Mouse (Mus musculus) hindbrain, embryonic 12.5 days (tissue): ENCODE results near the gene Slc8a1. TPM values are rescaled to one million over a fixed set of nuclear protein-coding genes. Genes with fewer than 3 reads are reported as not detected.

ENCODE experiments used
- ATAC-seq: fragments of 200-750 bp; cut with Nextera tagmentation; 2 replicates; pipeline ENCODE4 v1.8.0; 2017; ENCODE audit warnings: moderate TSS enrichment; ENCODE audit not compliant: low FRiP score
- H3K27ac ChIP-seq: fragments of 300-500 bp; sonication (generic); 2 replicates; pipeline ENCODE4 v1.5.1; 2016; ENCODE audit warnings: mild to moderate bottlenecking
- H3K27me3 ChIP-seq: fragments of 300-500 bp; sonication (generic); 2 replicates; pipeline ENCODE4 v1.6.1; 2016; ENCODE audit warnings: mild to moderate bottlenecking
- H3K36me3 ChIP-seq: fragments of 300-500 bp; sonication (generic); 2 replicates; pipeline ENCODE4 v1.6.1; 2016; ENCODE audit warnings: mild to moderate bottlenecking
- H3K4me1 ChIP-seq: fragments of 300-500 bp; sonication (generic); 2 replicates; pipeline ENCODE4 v1.6.1; 2016
- H3K4me2 ChIP-seq: fragments of 300-500 bp; sonication (generic); replicated peaks from 2 replicates; pipeline ENCODE4 v1.6.1; 2016; ENCODE audit warnings: mild to moderate bottlenecking
- H3K4me3 ChIP-seq: fragments of 300-500 bp; sonication (generic); 2 replicates; pipeline ENCODE4 v1.5.1; 2016; ENCODE audit warnings: mild to moderate bottlenecking
- H3K9ac ChIP-seq: fragments of 300-500 bp; sonication (generic); 2 replicates; pipeline ENCODE4 v1.6.1; 2016; ENCODE audit warnings: mild to moderate bottlenecking, moderate library complexity
- H3K9me3 ChIP-seq: fragments of 300-500 bp; sonication (generic); replicated peaks from 2 replicates; pipeline ENCODE4 v1.6.1; 2016; ENCODE audit warnings: mild to moderate bottlenecking
- WGBS: fragments of 180-500 bp; shearing (Covaris S2); methylation state at CpG from one replicate; pipeline ENCODE4 v1.1.7; 2016; 5-methylcytosine and 5-hydroxymethylcytosine counted together
- polyA plus RNA-seq: library from polyadenylated mRNA; unstranded; fragments of >200 nt; fragmentation: Nextera tagmentation; extraction: Ambion mirVana; gene quantifications from 2 replicates; pipeline ENCODE4 v1.2.1, GENCODE M21; 2016

Gene Slc8a1
- polyA plus RNA-seq, 1 experiment from 2014 or later: 9.0 TPM

DNA sequence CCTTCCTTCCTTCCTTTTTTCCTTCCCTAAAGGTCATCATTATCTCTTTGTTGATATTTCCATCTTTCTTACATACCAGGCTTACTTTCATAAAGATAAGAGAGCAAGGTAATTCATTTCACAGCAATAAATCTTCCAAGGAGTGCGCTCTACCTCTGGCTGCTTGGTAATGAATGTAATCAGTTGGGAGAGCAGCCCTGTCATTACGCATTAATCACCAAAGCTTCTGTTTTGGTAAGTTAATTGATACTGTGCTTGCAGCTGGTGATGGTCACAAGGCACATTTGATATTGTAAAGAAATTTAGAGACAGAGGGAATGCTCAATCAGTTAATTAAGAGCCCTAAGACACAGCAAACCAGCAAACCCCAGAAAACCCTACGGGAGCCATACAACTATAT, 130.7 kb downstream of the Slc8a1 start:
- Histone ChIP-seq H3K4me2 (no peak overlapping the region), H3K9me3 (no peaks in the 10 kb centered on the region), H3K9ac (no peak overlapping the region), H3K27me3 (no peaks in the 10 kb centered on the region), H3K27ac (0 out of 2 replicates have a peak overlapping the region, but pooled peaks have one; percentile 23), H3K4me3 (no peak overlapping the region), H3K4me1 (peaks cover 6% of the 10 kb centered on the region), H3K36me3 (no peaks in the 10 kb centered on the region)
- peak; percentile 68 for ATAC-seq
- 67% methylated on average over 3 of the region's 3 CpGs for WGBS

DNA sequence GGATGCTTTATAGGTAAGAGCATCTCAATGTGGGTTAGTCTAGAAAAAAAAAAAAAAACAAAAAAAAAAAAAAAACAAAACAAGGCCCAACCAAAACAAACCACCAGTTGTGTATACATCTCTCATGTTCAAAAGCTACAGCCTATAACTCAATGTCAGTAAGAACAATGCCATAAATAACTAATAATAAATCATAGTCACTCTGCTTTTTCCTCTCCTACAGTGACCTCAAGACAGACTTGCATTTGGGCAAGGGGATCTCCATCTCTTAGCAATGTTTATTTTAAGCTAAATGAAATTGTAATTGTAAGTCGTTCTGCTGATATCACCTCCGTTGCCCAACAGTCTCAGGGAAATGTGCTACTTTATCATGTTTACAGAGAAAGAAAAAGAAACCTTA, 132.1 kb downstream of the Slc8a1 start:
- no peak for ATAC-seq
- H3K9me3 ChIP-seq: no peaks in the 10 kb centered on the region
- H3K4me3 ChIP-seq: no peak overlapping the region
- H3K9ac ChIP-seq: no peak overlapping the region
- H3K36me3 ChIP-seq: no peaks in the 10 kb centered on the region
- 69% methylated on average over 2 of the region's 2 CpGs for WGBS
- H3K4me2 ChIP-seq: no peak overlapping the region
- no peaks in the 10 kb centered on the region for H3K27me3 ChIP-seq
- peaks cover 6% of the 10 kb centered on the region for H3K4me1 ChIP-seq
- H3K27ac ChIP-seq: no peak overlapping the region

DNA sequence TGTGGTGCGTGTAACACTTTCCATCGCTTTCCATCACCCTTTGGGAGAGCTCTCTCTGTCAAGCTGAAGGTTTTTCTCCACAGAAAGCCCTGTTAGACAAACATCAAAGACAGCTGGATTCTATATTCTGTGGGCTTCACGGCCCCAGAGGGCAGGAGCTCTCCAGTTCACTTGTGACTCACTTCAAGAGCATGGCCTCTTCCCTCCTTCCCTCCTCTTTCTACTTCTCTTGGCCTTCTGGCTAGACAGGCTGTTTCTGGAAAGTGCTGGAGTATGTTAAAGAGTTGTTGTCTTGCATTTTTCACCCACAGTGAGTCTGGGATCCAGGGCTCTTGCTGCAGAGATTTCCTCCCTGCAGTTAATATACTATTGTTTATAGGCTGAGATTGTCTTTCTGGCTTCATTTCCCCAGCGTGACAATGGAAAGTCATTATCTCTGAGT, 132.9 kb downstream of the Slc8a1 start:
- Histone ChIP-seq H3K9me3 (no peaks in the 10 kb centered on the region), H3K27ac (peak overlapping the region; percentile 49; the same call in 1 of the 2 replicates), H3K27me3 (no peaks in the 10 kb centered on the region), H3K9ac (no peak overlapping the region), H3K4me3 (no peak overlapping the region), H3K4me2 (no peak overlapping the region), H3K36me3 (no peaks in the 10 kb centered on the region), H3K4me1 (peaks cover 6% of the 10 kb centered on the region)
- 64% methylated on average over 4 of the region's 4 CpGs for WGBS
- no peak for ATAC-seq

DNA sequence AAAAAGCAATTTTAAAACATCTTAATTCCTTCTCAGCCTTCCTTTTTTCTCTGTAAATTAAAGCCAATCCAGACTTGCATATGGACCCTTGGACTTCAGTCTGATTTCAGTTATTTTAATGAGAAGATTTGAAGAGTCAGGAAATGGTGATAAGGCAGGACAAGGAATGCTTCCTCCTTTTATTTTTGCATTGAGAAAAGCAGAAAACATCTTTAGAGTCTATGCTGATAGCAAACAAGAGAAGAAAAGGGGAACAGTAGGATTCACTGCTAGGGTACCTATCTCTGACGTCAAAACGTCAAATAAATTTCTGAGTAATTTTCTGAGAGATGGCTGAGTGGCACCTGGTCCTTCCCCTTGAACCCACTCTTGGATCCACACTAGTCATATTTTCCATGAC, 139.1 kb downstream of the Slc8a1 start:
- Histone ChIP-seq H3K27me3 (no peaks in the 10 kb centered on the region), H3K4me1 (no peaks in the 10 kb centered on the region), H3K9me3 (no peaks in the 10 kb centered on the region), H3K4me2 (no peak overlapping the region), H3K27ac (no peak overlapping the region), H3K4me3 (no peak overlapping the region), H3K9ac (no peak overlapping the region), H3K36me3 (no peaks in the 10 kb centered on the region)
- ATAC-seq: no peak
- 92% methylated on average over 2 of the region's 2 CpGs for WGBS

DNA sequence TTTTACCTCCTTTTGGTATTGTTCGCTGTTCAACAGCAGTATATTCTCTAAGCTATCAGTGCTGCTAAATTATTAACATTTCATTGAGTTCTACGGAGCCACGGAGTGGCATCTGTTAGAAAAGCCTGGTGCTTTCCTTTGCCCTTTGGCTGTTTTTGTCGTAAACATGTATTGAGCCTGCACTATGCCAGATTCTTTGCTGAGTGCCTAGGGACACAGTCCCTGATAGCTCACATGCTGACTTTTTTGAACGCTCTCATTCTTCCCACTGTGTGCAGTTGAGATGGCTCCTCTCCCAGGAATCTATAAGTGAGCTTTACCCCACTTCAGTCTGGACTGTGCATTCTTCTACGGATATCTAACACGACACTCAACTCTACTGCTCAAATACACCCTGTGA, 148.4 kb downstream of the Slc8a1 start:
- no peaks in the 10 kb centered on the region for H3K36me3 ChIP-seq
- WGBS: 76% methylated on average over 7 of the region's 7 CpGs
- no peaks in the 10 kb centered on the region for H3K9me3 ChIP-seq
- H3K4me1 ChIP-seq: no peaks in the 10 kb centered on the region
- no peak for ATAC-seq
- no peak overlapping the region for H3K27ac ChIP-seq
- H3K9ac ChIP-seq: no peak overlapping the region
- H3K27me3 ChIP-seq: no peaks in the 10 kb centered on the region
- no peak overlapping the region for H3K4me3 ChIP-seq
- no peak overlapping the region for H3K4me2 ChIP-seq

DNA sequence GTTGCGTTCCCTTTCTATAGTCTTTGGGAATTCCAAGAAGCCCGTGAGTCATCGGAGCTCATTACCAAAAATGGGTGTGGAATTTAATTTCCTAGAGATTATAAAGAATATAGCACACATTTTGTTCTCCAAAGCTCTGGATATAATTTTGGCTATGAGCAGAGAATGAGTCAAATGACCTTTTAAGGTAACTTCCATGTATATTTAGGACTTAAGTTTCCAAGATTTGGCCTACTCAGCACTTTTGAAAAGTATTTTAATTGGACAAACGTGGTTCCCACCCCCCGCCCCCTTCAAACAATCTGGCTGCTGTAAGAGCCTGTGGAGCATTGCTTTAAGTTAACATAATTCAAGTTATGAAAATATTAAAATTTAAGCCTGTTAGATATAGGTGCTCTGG, 151.4 kb downstream of the Slc8a1 start:
- 81% methylated on average over 5 of the region's 5 CpGs for WGBS
- H3K4me1 ChIP-seq: no peaks in the 10 kb centered on the region

DNA sequence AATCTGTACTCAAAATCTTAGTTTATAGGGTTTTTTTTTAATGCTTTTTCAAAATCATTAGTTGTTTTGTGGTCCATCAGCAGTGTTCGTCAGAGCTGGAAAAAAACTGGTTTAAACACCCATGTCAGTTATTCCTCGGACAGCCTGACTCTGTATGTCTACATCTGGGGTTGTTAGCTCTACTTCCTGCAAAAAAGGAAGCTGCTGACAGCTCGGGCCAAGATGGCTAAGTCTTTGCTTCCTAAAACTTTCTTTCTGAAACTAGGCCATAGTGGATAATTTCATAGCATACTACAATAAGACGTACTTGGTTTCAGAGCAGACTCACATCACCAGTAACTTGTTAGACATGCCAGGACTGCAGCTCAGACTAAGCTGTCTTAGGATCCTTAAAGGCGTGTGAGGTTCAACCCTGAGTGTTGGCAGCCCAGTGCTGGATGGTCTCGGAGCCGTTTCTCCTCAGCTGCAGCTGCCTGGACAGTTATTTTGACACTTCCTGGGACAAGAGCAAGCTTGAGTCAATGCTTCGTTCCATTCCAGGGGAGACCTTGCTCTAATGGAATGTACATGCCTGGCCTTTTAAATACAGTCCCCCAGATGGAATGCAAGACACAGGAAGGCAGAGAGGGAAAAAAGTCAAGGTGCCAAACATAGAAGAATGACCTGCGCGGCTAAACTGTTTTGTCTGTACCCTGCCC, 158.3 kb downstream of the Slc8a1 start:
- H3K4me1 ChIP-seq: no peaks in the 10 kb centered on the region
- WGBS: 80% methylated on average over 10 of the region's 10 CpGs

More for the DNA sequence above, 151.4 kb downstream of the Slc8a1 start:
- ATAC-seq: no peak
- Histone ChIP-seq H3K27me3 (no peaks in the 10 kb centered on the region), H3K27ac (no peak overlapping the region), H3K36me3 (no peaks in the 10 kb centered on the region), H3K4me3 (no peak overlapping the region), H3K9me3 (no peaks in the 10 kb centered on the region), H3K4me2 (no peak overlapping the region), H3K9ac (no peak overlapping the region)

DNA sequence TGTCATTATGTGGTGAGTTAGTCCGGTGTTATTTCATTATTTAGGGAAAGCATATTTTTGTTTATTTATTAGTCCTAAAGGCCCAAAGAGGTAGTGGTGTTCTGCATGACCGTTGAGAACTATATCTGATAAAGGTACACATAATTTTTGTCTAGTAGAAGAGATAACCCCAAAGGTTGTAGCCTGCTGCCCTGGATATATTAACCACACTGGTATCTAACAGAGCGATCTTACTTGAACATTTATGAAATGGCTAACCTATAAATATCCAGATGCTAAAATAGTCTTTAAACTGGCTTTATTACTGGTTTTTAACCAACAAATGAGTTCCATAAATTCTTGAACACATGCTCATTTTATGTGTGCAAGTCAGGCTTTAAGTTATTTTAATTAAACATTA, 161.3 kb downstream of the Slc8a1 start:
- Histone ChIP-seq H3K36me3 (no peaks in the 10 kb centered on the region), H3K9me3 (no peaks in the 10 kb centered on the region), H3K9ac (no peak overlapping the region), H3K4me2 (no peak overlapping the region), H3K4me3 (no peak overlapping the region), H3K4me1 (no peaks in the 10 kb centered on the region), H3K27ac (no peak overlapping the region), H3K27me3 (no peaks in the 10 kb centered on the region)
- ATAC-seq: no peak
- WGBS: 95% methylated on average over 3 of the region's 3 CpGs

More for the DNA sequence above, 158.3 kb downstream of the Slc8a1 start:
- Histone ChIP-seq H3K27ac (no peak overlapping the region), H3K9ac (no peak overlapping the region), H3K36me3 (no peaks in the 10 kb centered on the region), H3K4me3 (no peak overlapping the region), H3K4me2 (no peak overlapping the region), H3K9me3 (no peaks in the 10 kb centered on the region), H3K27me3 (no peaks in the 10 kb centered on the region)
- no peak for ATAC-seq

DNA sequence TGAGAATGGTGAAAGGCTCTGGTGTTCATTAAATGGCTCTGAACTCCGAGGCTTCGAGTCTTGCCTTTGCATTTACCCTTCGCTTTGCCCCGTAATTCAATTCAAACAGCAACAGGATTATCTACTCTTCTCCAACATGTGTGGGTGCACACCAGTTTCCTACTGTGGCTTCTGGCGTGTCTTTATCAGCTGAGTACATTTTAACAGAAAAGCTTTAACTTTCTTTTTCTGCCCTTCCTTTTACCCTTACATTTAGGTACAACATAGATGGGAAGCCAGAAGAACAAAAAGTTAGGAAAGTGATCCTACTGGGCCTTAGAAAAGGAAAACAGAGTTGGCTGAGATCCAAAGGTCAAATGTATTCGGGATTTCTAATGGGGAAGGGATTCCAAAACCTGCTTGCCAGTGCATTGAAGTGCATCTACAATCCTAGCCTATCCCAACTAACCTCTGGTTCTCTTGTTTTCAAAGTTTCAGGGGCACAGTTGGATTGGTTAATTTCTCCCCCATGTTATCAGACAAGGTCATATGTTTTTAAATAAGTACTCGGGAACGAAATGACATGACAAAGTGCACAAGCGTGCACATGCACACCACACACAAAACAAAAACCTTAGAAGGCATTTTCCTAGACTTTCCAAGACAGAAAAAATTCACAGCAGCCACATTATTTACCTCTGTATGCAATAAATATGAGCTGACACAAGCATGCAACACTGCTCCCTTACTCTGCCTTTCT, 172.4 kb downstream of the Slc8a1 start:
- Histone ChIP-seq H3K4me1 (no peaks in the 10 kb centered on the region), H3K9ac (no peak overlapping the region), H3K36me3 (no peaks in the 10 kb centered on the region), H3K4me3 (no peak overlapping the region), H3K27ac (no peak overlapping the region), H3K27me3 (no peaks in the 10 kb centered on the region), H3K4me2 (no peak overlapping the region), H3K9me3 (no peaks in the 10 kb centered on the region)
- no peak for ATAC-seq
- 76% methylated on average over 9 of the region's 9 CpGs for WGBS

DNA sequence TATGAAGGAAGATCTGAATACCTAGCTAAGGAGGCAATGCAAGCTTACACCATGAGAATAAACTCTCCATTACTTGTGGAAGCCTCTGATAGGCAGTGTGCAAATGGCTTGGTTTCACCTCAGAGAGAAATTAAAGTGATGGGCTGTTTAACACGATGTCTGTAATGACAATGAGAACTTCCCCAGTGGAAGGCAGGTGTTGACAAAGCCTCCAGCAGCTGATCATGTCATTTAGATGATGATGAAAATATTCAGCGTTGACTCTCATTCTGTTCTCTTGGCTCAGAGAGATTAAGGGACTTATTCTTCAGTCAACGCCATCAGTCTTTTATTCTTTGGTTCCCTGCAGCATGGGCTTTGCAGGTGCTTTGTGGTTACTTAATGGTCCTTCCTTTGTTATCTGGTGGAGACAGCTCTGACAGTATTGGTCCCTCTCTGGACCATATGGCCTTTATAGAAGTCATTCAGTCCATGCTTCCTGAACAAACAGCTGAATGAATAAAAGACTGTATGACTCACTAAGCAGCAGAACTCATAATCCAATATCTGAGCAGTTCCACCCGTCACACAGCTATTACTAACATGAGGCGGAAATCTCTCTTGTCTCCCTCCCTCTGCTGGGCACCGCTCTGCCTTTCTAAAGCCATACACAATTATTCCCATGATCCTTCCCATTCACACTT, 184.0 kb downstream of the Slc8a1 start:
- Histone ChIP-seq H3K36me3 (no peaks in the 10 kb centered on the region), H3K4me1 (no peaks in the 10 kb centered on the region), H3K9me3 (no peaks in the 10 kb centered on the region), H3K27ac (no peak overlapping the region), H3K27me3 (no peaks in the 10 kb centered on the region), H3K4me3 (no peak overlapping the region), H3K9ac (no peak overlapping the region), H3K4me2 (no peak overlapping the region)
- ATAC-seq: no peak
- WGBS: 65% methylated on average over 6 of the region's 6 CpGs

DNA sequence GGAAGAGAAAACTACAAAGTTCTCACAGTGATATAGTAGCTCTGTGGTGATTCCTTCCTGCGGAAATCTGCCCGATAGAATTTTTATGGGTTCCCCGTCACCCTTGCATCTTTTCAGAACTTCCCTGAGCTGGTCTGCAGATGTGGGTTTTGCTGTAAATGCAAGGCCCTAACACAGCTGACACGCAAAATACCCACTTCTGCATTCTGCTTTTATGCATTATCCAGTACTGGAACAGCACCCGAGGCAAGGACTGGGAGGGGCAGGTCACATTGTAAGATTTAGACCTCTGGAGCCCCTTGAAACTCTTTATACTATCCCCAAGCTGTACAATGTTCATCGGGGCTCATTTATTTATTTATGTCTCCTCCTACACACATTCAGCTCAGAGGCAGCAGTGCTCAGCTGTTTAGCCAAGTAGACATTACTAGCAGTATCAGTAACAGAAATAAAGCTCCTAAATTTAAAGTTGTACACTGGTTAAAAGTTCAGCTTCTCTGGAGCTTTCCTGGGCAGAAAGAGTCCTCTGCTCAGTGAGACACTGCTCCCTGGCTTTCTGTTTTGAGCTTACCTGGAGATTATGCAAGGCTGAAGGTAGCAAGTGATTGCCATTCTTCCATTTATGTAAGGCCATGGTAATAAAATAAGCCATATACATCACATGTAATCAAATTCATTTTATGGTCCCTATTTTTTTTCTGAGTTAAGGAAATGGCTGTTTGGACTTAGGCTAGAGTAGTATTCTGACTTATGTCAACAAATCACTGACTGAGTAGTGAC, 186.1 kb downstream of the Slc8a1 start:
- WGBS: 86% methylated on average over 6 of the region's 6 CpGs
- H3K4me2 ChIP-seq: no peak overlapping the region
- H3K9me3 ChIP-seq: no peaks in the 10 kb centered on the region
- H3K27ac ChIP-seq: no peak overlapping the region
- no peaks in the 10 kb centered on the region for H3K27me3 ChIP-seq
- H3K9ac ChIP-seq: no peak overlapping the region
- H3K4me1 ChIP-seq: no peaks in the 10 kb centered on the region
- H3K36me3 ChIP-seq: no peaks in the 10 kb centered on the region
- no peak for ATAC-seq
- no peak overlapping the region for H3K4me3 ChIP-seq

DNA sequence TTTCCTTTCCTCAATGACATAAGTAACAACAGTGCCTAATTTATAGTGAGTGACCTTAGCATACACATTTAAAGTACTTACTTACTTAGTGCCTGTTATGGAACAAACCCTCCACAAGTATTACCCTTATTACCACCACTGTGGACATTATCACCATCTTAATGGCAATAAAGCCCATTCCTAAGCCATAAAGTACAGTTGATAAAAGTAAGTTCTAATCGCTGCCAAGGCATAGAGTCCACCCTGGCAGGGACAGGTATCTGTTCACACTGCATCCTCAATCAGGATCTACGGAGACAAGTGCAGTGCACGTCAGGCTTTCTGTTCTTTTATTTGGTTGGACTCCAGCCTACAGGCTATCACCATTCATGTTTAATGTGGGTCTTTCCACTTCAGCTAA, 187.3 kb downstream of the Slc8a1 start:
- Histone ChIP-seq H3K27me3 (no peaks in the 10 kb centered on the region), H3K4me3 (no peak overlapping the region), H3K27ac (no peak overlapping the region), H3K4me1 (no peaks in the 10 kb centered on the region), H3K9me3 (no peaks in the 10 kb centered on the region), H3K4me2 (no peak overlapping the region), H3K36me3 (no peaks in the 10 kb centered on the region), H3K9ac (no peak overlapping the region)
- WGBS: 86% methylated on average over 3 of the region's 3 CpGs
- no peak for ATAC-seq
